Mouse (Mus musculus): Measurements from ENCODE around the gene Gstm1.

DNA sequence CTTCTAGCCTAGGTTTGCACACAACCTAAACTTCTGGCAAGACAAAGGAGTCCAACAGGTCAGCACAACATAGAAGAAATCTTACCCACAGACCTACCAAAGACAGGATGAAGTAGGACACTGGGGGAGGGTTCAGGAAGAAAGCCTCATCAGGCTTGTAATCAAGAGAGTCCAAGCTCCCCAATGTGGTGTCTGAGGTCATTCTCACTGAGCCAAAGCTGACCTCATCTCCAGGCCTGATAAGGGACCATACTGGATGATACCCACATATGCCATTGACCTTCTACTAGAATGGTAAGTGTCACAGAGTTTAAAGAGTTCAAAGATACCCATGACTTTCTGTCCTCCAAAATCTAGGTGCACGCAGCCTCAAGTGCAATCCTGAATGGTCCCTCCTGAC lies 43.5 kb downstream of the Gstm1 start:
- TF ChIP-seq CTCF (IDR thresholded peaks at IDR 0.05; ENCODE audit: low read depth, low read length) = no peak
- TF ChIP-seq GATA1 (IDR thresholded peaks at IDR 0.05; ENCODE audit: borderline replicate concordance, low read length) = no peak
- no peak for TF ChIP-seq GATA2 (IDR thresholded peaks at IDR 0.05; ENCODE audit: borderline replicate concordance, low read depth, low read length)
- no peak for TF ChIP-seq TAL1 (conservative IDR thresholded peaks at IDR 0.05; ENCODE audit: low read depth, low read length)

All from G1E (cell line).